Mouse (Mus musculus): Measurements from ENCODE around the gene Tspan9.

Tspan9 gene

GRCm38 (mm10) chr6:128132581-128132980, 10.8 kb downstream of the Tspan9 start:
- no peak for DNase-seq

GRCm38 (mm10) chr6:128131390-128131789, 12.0 kb downstream of the Tspan9 start:
- DNase-seq = no peak

DNA sequence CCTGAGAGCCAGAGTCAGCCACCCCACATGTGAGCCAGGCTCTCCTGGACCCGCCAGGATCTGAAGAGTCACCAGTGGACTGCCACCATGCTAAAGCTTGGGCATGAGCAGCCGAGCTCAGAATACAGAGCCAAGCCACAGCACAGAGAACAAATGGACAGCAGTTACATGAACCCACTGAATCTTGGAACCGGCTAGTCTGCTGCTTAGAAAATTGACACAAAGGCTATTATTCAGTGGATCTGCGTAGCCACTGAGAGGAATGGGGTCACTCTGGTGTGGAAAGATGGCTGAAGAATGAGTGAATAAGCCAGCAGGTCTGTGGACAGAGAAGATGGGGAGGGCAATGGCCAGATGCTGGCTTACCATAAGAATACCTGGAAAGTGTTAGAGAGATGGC, 12.7 kb downstream of the Tspan9 start:
- no peak for DNase-seq

GRCm38 (mm10) chr6:128129382-128129781, 14.0 kb downstream of the Tspan9 start:
- DNase-seq = no peak

DNA sequence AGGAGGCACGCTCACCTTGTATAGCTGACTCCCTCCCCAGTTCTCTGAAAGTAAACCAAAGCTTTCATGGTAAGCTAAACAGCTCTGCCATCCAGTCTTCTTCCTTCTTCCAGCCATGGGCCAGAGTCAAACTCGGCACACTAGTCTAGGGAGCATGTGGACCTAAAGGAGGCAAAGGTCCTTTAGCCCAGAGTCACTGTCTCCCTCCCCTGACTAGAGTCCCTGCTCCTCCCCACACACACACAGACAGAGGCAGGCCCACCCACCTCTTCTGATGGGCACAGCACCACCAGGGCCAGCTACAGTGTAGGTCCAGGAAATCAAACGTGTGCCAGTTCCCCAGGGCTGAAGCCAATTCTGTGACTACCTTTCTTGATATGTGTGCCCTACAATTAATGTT, 16.1 kb downstream of the Tspan9 start:
- DNase-seq = no peak

DNA sequence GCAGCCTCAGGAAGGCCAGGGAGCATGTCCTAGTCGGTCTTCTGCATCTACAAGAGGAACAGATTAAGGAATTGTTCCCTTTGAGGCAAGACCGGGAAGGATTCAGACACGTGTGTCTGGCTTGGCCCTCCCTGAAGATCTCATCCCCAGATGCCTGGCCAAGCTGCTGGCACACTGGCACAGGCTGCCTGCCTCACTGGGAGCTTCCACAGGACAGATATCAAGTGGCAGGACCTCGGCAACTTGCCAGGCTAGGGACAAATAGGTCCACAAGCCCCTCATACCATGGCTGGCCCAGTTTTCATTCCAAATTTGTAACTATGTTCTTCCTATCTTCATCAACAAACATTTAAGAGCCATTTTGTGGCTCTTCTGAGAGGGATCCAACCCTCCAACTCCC, 16.5 kb downstream of the Tspan9 start:
- no peak for DNase-seq

DNA sequence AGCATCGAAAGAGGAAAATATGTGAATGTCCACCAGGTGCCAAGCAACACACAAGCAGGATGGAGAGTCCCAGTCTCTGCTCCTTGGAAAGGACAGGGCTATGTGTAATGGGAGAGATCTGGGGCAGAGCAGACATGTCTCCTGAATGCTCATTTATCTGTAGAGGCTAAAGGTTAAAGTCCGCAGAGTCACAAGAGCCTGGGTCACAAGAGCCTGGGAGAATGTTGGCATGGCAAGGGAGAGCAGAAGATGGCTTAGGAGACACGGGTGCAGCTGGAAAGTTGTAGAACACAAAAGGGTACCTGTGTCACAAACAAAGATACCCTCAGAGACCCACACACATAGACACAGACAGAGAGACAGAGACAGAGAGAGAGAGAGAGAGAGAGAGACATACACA, 17.9 kb downstream of the Tspan9 start:
- DNase-seq = no peak

GRCm38 (mm10) chr6:128124222-128124971, 19.0 kb downstream of the Tspan9 start:
- no peak for DNase-seq

- DNase-seq = no peak
These were observed 21.3 kb downstream of the Tspan9 start for GRCm38 (mm10) chr6:128122127-128122526.

DNA sequence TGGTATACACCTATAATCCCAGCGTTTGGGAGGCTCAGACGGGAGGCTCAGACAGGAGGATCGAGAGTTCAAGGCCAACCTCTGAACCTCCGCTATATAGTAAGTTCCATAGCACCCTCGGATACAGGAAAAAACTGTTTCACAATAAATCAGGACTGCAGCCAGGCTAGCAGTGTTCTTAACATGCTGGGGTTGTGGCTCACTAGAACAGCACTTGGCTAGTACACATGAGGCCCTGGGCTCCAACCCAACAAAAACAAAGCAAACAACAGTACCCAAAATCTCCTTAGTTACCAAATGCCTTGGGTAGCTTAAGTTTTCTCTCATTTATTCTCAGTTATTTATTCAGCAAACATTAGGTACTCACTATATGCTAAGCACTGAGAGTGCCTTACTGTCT, 21.7 kb downstream of the Tspan9 start:
- DNase-seq = no peak

GRCm38 (mm10) chr6:128120806-128121205, 22.6 kb downstream of the Tspan9 start:
- no peak for DNase-seq

DNA sequence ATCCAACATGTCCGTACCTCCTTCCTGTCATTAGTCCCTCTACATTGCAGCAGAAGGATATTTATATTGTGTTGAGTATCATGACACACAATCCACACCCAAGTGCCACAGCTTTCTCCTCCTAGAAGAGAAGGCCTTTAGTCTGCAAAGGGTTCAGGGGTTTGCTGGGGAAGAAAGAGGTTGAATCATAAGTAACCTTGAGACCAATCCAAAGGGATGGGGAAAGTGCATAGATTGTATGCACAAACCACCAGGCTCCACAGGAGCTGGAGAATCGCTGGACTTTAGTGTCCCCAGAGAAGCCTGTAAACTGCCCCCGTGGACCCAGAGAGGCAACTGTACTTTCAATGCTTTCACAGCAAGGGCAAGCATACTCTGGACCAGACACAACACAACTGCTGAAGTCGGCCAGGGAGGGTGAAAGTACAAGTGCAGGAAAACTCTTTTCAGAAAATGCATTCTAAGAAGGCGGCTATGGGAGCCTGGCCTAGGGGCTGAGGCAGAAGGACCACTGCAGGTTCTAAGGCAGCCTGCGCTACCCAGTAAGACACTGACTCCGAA, 24.6 kb downstream of the Tspan9 start:
- DNase-seq = no peak

GRCm38 (mm10) chr6:128116836-128117542, 26.4 kb downstream of the Tspan9 start:
- no peak for DNase-seq

DNA sequence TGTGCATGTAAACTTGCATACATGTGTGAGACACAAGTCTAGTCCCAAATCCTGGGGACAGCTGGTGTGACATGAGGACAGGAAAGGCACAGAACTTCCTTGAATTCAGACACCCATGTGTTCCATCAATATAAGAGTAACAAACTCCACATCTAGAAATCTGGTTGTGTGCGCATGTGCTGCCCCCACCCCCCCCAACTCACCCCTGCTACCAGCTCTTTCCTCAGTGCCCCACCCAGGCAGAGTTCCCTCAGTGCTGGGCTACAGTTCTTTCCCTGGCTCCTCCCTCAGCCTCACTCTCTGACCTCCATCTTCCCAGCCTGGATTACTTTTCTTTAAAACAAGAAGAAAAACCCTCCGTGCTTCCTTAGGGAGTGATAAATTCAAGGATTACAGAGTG, 27.1 kb downstream of the Tspan9 start:
- DNase-seq = no peak

DNA sequence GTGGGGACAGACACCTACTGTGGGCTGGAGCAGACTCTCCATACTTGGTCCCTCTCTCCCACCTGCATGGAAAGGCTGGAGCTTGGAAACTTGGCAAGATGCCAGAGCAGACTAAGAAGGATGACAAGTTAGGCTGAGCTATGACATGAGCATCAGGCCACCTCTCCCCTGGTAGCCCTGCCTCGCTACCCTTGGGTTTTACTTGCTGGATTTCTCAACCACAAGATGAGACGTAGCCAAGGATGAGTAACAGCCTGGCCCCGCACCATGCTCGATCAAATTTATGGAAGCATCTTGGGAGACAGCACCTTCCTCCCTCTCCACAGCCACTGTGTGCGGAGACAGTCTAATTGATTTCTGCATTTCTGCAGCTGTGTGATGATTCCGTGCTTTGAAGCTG, 28.3 kb downstream of the Tspan9 start:
- no peak for DNase-seq

DNA sequence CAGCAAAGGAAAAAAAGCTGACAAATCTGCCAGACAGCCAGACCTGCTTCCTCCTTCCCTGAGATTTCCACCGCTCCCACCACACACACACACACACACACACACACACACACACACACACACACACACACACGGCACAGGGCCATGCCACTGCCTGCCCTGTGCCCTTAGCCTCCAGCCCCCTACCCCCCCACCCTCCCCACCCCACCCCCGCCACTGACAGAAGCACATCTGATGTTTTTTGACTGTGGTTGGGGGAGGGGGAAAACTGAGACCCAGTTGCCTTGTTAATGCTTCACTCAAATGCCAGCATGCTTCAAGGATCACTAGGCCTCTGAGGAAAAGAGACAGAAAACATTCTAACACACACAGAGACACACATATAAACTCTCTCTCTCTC, 30.8 kb downstream of the Tspan9 start:
- DNase-seq = no peak

DNA sequence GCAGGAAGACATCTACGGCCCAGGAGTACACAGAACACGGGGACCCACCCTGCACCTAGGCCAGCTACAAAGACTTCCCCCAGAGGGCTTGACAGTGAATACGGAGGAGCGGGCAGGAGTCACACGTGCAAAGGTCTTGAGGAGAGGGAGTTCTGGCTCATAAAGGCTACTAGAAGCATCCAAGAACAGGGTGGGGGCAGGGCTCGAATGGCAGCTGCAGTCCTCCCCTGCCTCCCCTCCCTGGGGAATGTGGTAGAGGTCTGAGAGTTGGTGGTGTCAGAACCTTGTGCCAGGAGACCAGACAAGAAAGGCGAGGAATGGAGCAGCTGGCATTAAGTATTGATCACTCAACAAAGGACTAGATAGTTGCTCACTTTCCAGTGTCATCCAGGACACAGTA, 31.6 kb downstream of the Tspan9 start:
- DNase-seq = no peak

GRCm38 (mm10) chr6:128108324-128109035, 34.9 kb downstream of the Tspan9 start:
- DNase-seq = peak; percentile 52 to 63

GRCm38 (mm10) chr6:128107698-128108097, 35.7 kb downstream of the Tspan9 start:
- no peak for DNase-seq

DNA sequence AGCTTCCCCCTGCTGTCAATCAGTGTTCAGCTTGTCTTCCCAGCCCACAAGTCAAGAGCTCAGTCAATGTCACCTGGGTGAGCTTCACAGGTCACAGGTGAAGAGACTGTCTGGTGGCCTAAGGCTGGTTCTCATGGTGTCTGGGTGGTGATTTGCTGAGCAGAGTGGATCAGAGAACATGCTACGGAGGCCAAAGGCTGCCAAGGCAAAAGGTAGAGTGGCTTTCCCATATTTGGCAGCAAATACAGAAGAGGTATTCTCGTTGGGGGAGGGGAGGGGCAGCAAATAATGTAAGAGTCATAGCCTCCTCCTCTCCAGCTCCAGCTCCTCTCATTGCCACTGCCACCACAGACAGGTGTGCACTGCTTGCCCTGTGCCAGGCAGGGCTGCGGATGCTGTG, 37.2 kb downstream of the Tspan9 start:
- no peak for DNase-seq

DNA sequence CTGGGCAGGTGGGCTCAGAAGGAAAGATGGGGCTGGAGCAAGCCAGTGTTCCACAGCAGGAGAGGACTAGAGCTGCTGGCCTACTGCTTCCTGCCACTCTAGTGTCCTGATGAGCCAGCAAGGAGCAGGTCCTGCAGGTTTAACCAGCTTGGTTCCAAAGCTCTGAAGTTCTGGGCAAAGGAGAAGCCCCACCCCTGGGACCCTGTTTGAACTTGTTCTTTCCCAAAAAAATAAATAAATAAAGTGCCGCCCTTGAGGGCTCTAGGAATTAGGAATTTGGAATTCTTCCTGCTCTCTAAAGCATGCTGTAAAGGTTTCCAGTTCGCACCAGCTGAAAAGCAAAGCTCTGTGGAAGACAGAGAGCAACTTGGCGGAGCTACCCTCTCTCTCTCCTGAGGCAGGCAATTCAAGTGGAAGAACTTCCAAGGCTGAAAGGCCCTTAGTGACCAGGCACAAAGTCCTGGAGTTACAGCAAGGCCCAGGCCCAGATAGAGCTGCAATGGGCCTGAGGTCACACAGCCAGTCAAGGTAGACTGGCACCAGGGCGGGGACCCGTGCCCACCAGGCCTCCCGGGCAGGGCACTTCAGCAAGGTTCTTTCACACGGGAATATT, 38.6 kb downstream of the Tspan9 start:
- no peak for DNase-seq

DNA sequence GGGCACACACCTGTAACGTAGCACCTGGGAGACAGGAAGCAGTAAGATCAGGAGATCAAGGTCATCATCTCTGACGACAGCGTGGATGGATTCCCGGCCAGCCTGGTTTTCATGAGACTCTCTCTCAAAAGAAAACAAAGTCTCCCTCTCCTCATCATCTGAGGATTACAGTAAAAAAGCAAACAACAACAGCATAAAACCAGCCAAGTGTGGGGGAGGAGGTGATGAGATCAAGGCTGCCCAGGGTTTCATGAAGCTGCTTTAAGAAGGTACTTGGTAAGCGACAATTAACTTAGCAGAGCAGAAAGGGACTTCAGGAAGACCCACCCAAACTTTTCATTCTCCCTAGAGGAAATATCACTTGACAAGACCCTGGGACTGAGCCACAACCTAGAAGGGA, 39.5 kb downstream of the Tspan9 start:
- no peak for DNase-seq
